Mouse (Mus musculus) yolk sac, embryonic 10.5 days (tissue): ENCODE data around the gene Morn3.

ENCODE experiments used
- DNase-seq: peaks from one replicate; pipeline ENCODE4 v3.0.0-alpha.2; 2017; ENCODE audit warnings: low spot score

Morn3 gene

GRCm38 (mm10) chr5:122991350-122992004, 55.3 kb downstream of the Morn3 start:
- DNase-seq, result peak; percentile 44

GRCm38 (mm10) chr5:122990411-122991160, 56.2 kb downstream of the Morn3 start:
- no peak for DNase-seq

DNA sequence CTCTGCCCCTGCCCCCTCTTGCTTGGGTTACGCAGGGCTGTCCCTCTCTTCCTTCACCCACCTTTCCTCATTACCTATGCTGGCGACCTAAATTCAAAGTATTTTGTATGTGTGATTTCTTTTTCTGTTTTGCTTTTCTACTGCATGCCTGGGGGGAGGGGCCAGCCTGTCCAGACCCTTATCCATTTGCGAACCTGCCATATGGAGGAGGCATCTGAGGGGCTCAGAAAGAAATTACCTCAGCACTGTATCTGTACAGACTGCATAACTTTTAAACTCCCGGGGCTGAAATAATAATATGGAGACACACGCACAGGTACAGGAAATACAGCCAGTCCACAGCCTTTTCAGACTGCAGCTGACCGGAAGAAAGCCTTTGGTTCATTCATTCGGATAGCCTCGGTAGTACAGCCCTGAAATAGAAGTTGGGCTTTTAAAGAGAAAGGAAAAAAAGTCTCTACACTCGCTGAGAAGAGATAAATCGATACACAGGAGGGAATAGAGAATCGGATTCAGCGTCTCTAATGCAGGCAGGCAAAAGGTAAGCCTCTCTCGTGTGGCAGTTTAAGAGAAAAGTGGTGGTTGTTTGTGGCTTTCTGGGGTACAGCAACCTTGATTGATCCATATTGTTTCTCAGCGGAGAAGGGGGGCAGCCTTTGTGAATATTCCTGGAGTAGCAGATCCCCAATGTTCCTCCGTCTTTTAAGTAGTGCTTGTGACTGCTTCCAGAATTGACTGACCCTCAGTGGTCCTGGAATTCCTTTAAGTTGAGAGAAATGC, 57.1 kb downstream of the Morn3 start, which contains the start of gene Kdm2b:
Gene Kdm2b (minus strand): TSS at position 273 of the 780 bp plus-strand sequence.
- DNase-seq, result peak; percentile 45

DNA sequence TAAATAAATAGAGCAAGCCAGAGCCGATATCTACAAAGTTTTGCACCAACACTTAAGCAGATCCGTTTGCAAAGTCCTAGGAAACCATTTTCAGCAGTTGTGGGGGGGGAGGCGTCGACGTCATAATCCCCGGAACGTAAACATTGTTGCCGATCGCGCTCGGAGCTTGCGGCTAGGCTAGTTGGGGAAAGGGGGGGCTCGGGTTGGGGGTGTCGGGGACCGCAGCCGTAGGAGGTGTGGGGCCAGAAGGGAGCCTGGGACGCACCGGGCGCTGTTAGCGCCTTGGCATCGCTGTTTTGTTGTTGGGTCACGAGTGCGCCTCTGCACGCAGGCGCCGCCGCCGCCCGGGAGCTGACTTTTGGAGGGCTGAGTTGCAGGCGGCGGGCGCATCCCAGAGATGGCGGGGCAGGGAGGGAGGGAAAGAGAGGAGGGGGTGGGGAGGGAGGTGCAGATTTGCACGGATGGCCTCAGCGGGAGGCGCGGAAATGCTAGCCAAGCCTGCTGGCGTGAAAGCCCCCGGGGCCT, 57.8 kb downstream of the Morn3 start:
- DNase-seq, result peak; percentile 82

DNA sequence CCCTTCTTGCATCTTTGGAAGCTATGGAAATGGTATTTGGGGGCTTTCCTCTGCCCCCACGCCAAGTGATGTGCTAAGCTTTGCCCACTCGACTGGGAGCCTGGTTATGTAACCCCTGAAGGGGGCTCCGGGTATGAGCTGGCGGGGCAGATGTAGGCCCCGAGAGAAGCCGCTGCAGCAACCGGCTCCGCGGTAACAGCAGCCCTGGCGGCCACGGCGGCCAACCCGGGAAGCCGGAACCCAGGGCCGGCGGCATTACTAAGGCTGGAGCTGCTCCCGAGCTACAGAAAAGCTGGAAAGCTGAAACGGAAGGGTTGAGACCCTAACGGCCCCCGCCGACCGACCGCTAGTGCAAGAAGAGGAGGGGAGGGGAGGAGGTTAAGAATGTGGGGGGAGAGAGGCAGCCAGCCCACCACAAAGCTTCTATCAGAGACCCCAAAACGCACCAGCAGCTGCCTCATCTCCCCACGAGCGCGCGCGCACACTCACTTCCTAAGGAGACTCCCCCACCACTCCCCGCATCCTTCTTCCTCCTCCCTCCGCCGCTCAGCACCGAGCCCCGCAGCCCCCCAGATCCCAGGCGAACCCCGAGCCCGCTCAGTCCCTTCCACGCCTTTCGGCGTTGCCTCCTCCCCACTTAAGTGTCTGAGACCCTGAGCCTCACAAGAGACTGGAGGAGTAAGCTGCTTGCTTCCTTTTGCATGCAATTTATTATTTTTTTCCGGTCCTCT, 58.6 kb downstream of the Morn3 start:
- peak; percentile 32 for DNase-seq

GRCm38 (mm10) chr5:122987211-122988020, 59.4 kb downstream of the Morn3 start:
- DNase-seq, result peak; percentile 28

DNA sequence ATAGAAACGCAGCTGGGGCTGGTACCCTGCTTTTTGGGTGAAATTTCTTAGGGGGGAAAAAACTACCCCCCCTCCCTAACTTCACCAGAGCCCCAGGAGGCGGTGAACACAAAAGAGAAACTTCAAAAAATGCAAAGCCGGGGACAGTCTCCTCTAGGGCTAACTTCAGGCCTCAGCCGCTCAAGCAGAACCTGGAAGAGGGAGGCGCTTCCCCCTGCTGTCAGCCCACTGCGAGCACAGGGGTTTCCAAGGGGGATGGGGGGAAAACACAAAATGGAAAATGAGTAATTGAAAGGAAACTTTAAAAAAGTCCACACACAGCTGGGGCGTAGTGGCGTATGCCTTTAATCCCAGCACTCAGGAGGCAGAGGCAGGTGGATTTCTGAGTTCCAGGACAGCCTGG, 60.7 kb downstream of the Morn3 start:
- no peak for DNase-seq
